Mouse (Mus musculus): ENCODE results near the gene Gramd2. TPM values are rescaled to one million over a fixed set of nuclear protein-coding genes. Genes with fewer than 3 reads are reported as not detected.

The Gramd2 gene
- polyA plus RNA-seq, 1 experiment from 2014 or later: 0.18 TPM

GRCm38 (mm10) chr9:59701094-59701493 lies 21.1 kb downstream of the Gramd2 start:
- H3K9me3 ChIP-seq (ENCODE audit: control insufficient read depth, low read length): no peaks in the 10 kb centered on the region
- ATAC-seq (ENCODE audit: low FRiP score) (no peak), DNase-seq (ENCODE audit: low spot score, missing footprints) (no peak)
- no peaks in the 10 kb centered on the region for H3K36me3 ChIP-seq (ENCODE audit: control insufficient read depth, insufficient read depth, low read length)
- no peak overlapping the region for H3K9ac ChIP-seq (ENCODE audit: low read length)
- H3K27me3 ChIP-seq (ENCODE audit: control insufficient read depth, insufficient read depth, low read length): no peaks in the 10 kb centered on the region
- no peaks in the 10 kb centered on the region for H3K4me1 ChIP-seq (ENCODE audit: control insufficient read depth, insufficient read depth, low read length)
- WGBS: 87% methylated on average over 7 of the region's 7 CpGs
- H3K4me2 ChIP-seq: no peak overlapping the region
- H3K4me3 ChIP-seq (ENCODE audit: low read depth, low read length): no peak overlapping the region
- H3K27ac ChIP-seq (ENCODE audit: low read depth, low read length): no peak overlapping the region

- Histone ChIP-seq H3K27me3 (ENCODE audit: control insufficient read depth, insufficient read depth, low read length) (no peaks in the 10 kb centered on the region), H3K27ac (ENCODE audit: low read depth, low read length) (no peak overlapping the region), H3K9ac (ENCODE audit: low read length) (no peak overlapping the region), H3K4me3 (ENCODE audit: low read depth, low read length) (no peak overlapping the region), H3K36me3 (ENCODE audit: control insufficient read depth, insufficient read depth, low read length) (no peaks in the 10 kb centered on the region), H3K4me1 (ENCODE audit: control insufficient read depth, insufficient read depth, low read length) (no peaks in the 10 kb centered on the region), H3K9me3 (ENCODE audit: control insufficient read depth, low read length) (no peaks in the 10 kb centered on the region), H3K4me2 (no peak overlapping the region)
- 77% methylated on average over 6 of the region's 6 CpGs for WGBS
- ATAC-seq (ENCODE audit: low FRiP score) (no peak), DNase-seq (ENCODE audit: low spot score, missing footprints) (no peak)
These were observed 23.2 kb downstream of the Gramd2 start for GRCm38 (mm10) chr9:59703099-59703498.

GRCm38 (mm10) chr9:59706850-59707825 lies 27.2 kb downstream of the Gramd2 start:
- Histone ChIP-seq H3K4me2 (no peak overlapping the region), H3K27me3 (ENCODE audit: control insufficient read depth, insufficient read depth, low read length) (no peaks in the 10 kb centered on the region), H3K27ac (ENCODE audit: low read depth, low read length) (no peak overlapping the region), H3K9ac (ENCODE audit: low read length) (no peak overlapping the region), H3K4me1 (ENCODE audit: control insufficient read depth, insufficient read depth, low read length) (no peaks in the 10 kb centered on the region), H3K4me3 (ENCODE audit: low read depth, low read length) (no peak overlapping the region), H3K36me3 (ENCODE audit: control insufficient read depth, insufficient read depth, low read length) (no peaks in the 10 kb centered on the region), H3K9me3 (ENCODE audit: control insufficient read depth, low read length) (no peaks in the 10 kb centered on the region)
- DNase-seq (ENCODE audit: low spot score, missing footprints) (no peak), ATAC-seq (ENCODE audit: low FRiP score) (no peak)
- whole genome bisulfite sequencing: 63% methylated on average over 10 of the region's 10 CpGs

GRCm38 (mm10) chr9:59709225-59709624 lies 29.3 kb downstream of the Gramd2 start:
- no peaks in the 10 kb centered on the region for H3K4me1 ChIP-seq (ENCODE audit: control insufficient read depth, insufficient read depth, low read length)
- H3K4me2 ChIP-seq: no peak overlapping the region
- 86% methylated on average over 3 of the region's 3 CpGs for WGBS
- no peak overlapping the region for H3K4me3 ChIP-seq (ENCODE audit: low read depth, low read length)
- H3K36me3 ChIP-seq (ENCODE audit: control insufficient read depth, insufficient read depth, low read length): no peaks in the 10 kb centered on the region
- no peaks in the 10 kb centered on the region for H3K9me3 ChIP-seq (ENCODE audit: control insufficient read depth, low read length)
- ATAC-seq (ENCODE audit: low FRiP score) (no peak), DNase-seq (ENCODE audit: low spot score, missing footprints) (no peak)
- no peak overlapping the region for H3K27ac ChIP-seq (ENCODE audit: low read depth, low read length)
- no peak overlapping the region for H3K9ac ChIP-seq (ENCODE audit: low read length)
- no peaks in the 10 kb centered on the region for H3K27me3 ChIP-seq (ENCODE audit: control insufficient read depth, insufficient read depth, low read length)

GRCm38 (mm10) chr9:59716275-59716898 lies 36.4 kb downstream of the Gramd2 start:
- H3K4me1 ChIP-seq (ENCODE audit: control insufficient read depth, insufficient read depth, low read length): no peaks in the 10 kb centered on the region
- WGBS: 79% methylated on average over 7 of the region's 7 CpGs
- no peak overlapping the region for H3K27ac ChIP-seq (ENCODE audit: low read depth, low read length)
- ATAC-seq (ENCODE audit: low FRiP score): no peak
- no peak for DNase-seq (ENCODE audit: low spot score, missing footprints)
- H3K9me3 ChIP-seq (ENCODE audit: control insufficient read depth, low read length): no peaks in the 10 kb centered on the region
- H3K9ac ChIP-seq (ENCODE audit: low read length): no peak overlapping the region
- no peaks in the 10 kb centered on the region for H3K27me3 ChIP-seq (ENCODE audit: control insufficient read depth, insufficient read depth, low read length)
- no peak overlapping the region for H3K4me3 ChIP-seq (ENCODE audit: low read depth, low read length)
- no peaks in the 10 kb centered on the region for H3K36me3 ChIP-seq (ENCODE audit: control insufficient read depth, insufficient read depth, low read length)
- H3K4me2 ChIP-seq: no peak overlapping the region

- 87% methylated on average over 4 of the region's 4 CpGs for WGBS
- Histone ChIP-seq H3K27me3 (ENCODE audit: control insufficient read depth, insufficient read depth, low read length) (no peaks in the 10 kb centered on the region), H3K9me3 (ENCODE audit: control insufficient read depth, low read length) (no peaks in the 10 kb centered on the region), H3K27ac (ENCODE audit: low read depth, low read length) (no peak overlapping the region), H3K36me3 (ENCODE audit: control insufficient read depth, insufficient read depth, low read length) (no peaks in the 10 kb centered on the region), H3K4me2 (no peak overlapping the region), H3K9ac (ENCODE audit: low read length) (no peak overlapping the region), H3K4me3 (ENCODE audit: low read depth, low read length) (no peak overlapping the region), H3K4me1 (ENCODE audit: control insufficient read depth, insufficient read depth, low read length) (0 out of 2 replicates have a peak, but pooled peaks cover under 1% of the 10 kb centered on the region)
- ATAC-seq (ENCODE audit: low FRiP score) (no peak), DNase-seq (ENCODE audit: low spot score, missing footprints) (peak; percentile 14)
These were observed 38.3 kb downstream of the Gramd2 start for GRCm38 (mm10) chr9:59718237-59718636.

GRCm38 (mm10) chr9:59721144-59721543 lies 41.2 kb downstream of the Gramd2 start:
- H3K27me3 ChIP-seq (ENCODE audit: control insufficient read depth, insufficient read depth, low read length): no peaks in the 10 kb centered on the region
- WGBS: 87% methylated on average over 5 of the region's 5 CpGs
- H3K36me3 ChIP-seq (ENCODE audit: control insufficient read depth, insufficient read depth, low read length): no peaks in the 10 kb centered on the region
- H3K27ac ChIP-seq (ENCODE audit: low read depth, low read length): no peak overlapping the region
- H3K4me3 ChIP-seq (ENCODE audit: low read depth, low read length): no peak overlapping the region
- H3K9ac ChIP-seq (ENCODE audit: low read length): no peak overlapping the region
- H3K9me3 ChIP-seq (ENCODE audit: control insufficient read depth, low read length): no peaks in the 10 kb centered on the region
- DNase-seq (ENCODE audit: low spot score, missing footprints) (no peak), ATAC-seq (ENCODE audit: low FRiP score) (no peak)
- no peak overlapping the region for H3K4me2 ChIP-seq
- 0 out of 2 replicates have a peak, but pooled peaks cover 2% of the 10 kb centered on the region for H3K4me1 ChIP-seq (ENCODE audit: control insufficient read depth, insufficient read depth, low read length)

- Histone ChIP-seq H3K9ac (ENCODE audit: low read length) (peak overlapping the region; percentile 34; the same call in 1 of the 2 replicates), H3K4me2 (no peak overlapping the region), H3K27ac (ENCODE audit: low read depth, low read length) (no peak overlapping the region), H3K4me1 (ENCODE audit: control insufficient read depth, insufficient read depth, low read length) (0 out of 2 replicates have a peak, but pooled peaks cover 2% of the 10 kb centered on the region), H3K36me3 (ENCODE audit: control insufficient read depth, insufficient read depth, low read length) (no peaks in the 10 kb centered on the region), H3K4me3 (ENCODE audit: low read depth, low read length) (no peak overlapping the region), H3K9me3 (ENCODE audit: control insufficient read depth, low read length) (no peaks in the 10 kb centered on the region), H3K27me3 (ENCODE audit: control insufficient read depth, insufficient read depth, low read length) (no peaks in the 10 kb centered on the region)
- DNase-seq (ENCODE audit: low spot score, missing footprints) (peak; percentile 98), ATAC-seq (ENCODE audit: low FRiP score) (0 out of 2 replicates have a peak, but pooled peaks have one; percentile 5)
- WGBS: 23% methylated on average over 10 of the region's 10 CpGs
These were observed 43.2 kb downstream of the Gramd2 start for GRCm38 (mm10) chr9:59723096-59723657.
